Mouse (Mus musculus) adrenal gland, postnatal 36 days (tissue): ENCODE data around the gene Camta1. TPM values are rescaled to one million over a fixed set of nuclear protein-coding genes. Genes with fewer than 3 reads are reported as not detected.
A peak's percentile ranks its signal among the peaks of the same experiment; 100 is the strongest.

Experiments
- DNase-seq, 2 experiments: peaks; one replicate each; pipeline ENCODE4 v3.0.0; 2021; ENCODE audit warnings: mixed read lengths in 1 of 2
- total RNA-seq, 2 experiments: library from RNA; stranded (reverse); gene quantifications; 2 replicates each; pipeline ENCODE4 v1.2.3; 2021

The Camta1 gene
- total RNA-seq, 2 experiments from 2014 or later, result 28.7 to 33.3 TPM

GRCm38 (mm10) chr4:151385985-151386700 lies 475.5 kb downstream of the Camta1 start:
- no peak for DNase-seq

GRCm38 (mm10) chr4:151377731-151378130 lies 483.9 kb downstream of the Camta1 start:
- no peak for DNase-seq

- DNase-seq, result no peak
These were observed 485.4 kb downstream of the Camta1 start for GRCm38 (mm10) chr4:151376234-151376633.

GRCm38 (mm10) chr4:151372855-151373566 lies 488.7 kb downstream of the Camta1 start:
- no peak for DNase-seq

GRCm38 (mm10) chr4:151366941-151367545 lies 494.6 kb downstream of the Camta1 start:
- no peak for DNase-seq

- peak in 1 of 2 experiments; percentile 30 for DNase-seq
These were observed 500.6 kb downstream of the Camta1 start for GRCm38 (mm10) chr4:151360976-151361673.

GRCm38 (mm10) chr4:151355505-151355904 lies 506.2 kb downstream of the Camta1 start:
- DNase-seq, result no peak

GRCm38 (mm10) chr4:151352791-151353190 lies 508.9 kb downstream of the Camta1 start:
- no peak for DNase-seq

- DNase-seq, result no peak
These were observed 509.4 kb downstream of the Camta1 start for GRCm38 (mm10) chr4:151352249-151352648.

GRCm38 (mm10) chr4:151351757-151352156 lies 509.9 kb downstream of the Camta1 start:
- DNase-seq, result peak; percentile 72

GRCm38 (mm10) chr4:151347620-151348019 lies 514.1 kb downstream of the Camta1 start:
- no peak for DNase-seq

- DNase-seq, result peak in 1 of 2 experiments; percentile 17
These were observed 515.0 kb downstream of the Camta1 start for GRCm38 (mm10) chr4:151346673-151347072.

GRCm38 (mm10) chr4:151344811-151345210 lies 516.9 kb downstream of the Camta1 start:
- DNase-seq, result no peak

- DNase-seq, result peak; percentile 79 to 80
These were observed 522.3 kb downstream of the Camta1 start for GRCm38 (mm10) chr4:151339421-151339820.

GRCm38 (mm10) chr4:151338931-151339330 lies 522.7 kb downstream of the Camta1 start:
- no peak for DNase-seq

- no peak for DNase-seq
These were observed 524.1 kb downstream of the Camta1 start for GRCm38 (mm10) chr4:151337543-151337942.

- DNase-seq, result no peak
These were observed 525.3 kb downstream of the Camta1 start for GRCm38 (mm10) chr4:151336413-151336812.

GRCm38 (mm10) chr4:151334951-151335742 lies 526.5 kb downstream of the Camta1 start:
- DNase-seq, result peak; percentile 69 to 81

- DNase-seq, result no peak
These were observed 529.4 kb downstream of the Camta1 start for GRCm38 (mm10) chr4:151332074-151332849.

GRCm38 (mm10) chr4:151330983-151331382 lies 530.7 kb downstream of the Camta1 start:
- DNase-seq, result peak in 1 of 2 experiments; percentile 25

- DNase-seq, result no peak
These were observed 533.6 kb downstream of the Camta1 start for GRCm38 (mm10) chr4:151328071-151328470.
